Mouse (Mus musculus): ENCODE results near the gene Adcy3. TPM values are rescaled to one million over a fixed set of nuclear protein-coding genes. Genes with fewer than 3 reads are reported as not detected.
A peak's percentile ranks its signal among the peaks of the same experiment; 100 is the strongest.

Gene Adcy3
- total and polyA plus RNA-seq, 3 experiments = 0.13 to 0.34 (median 0.13) TPM

DNA sequence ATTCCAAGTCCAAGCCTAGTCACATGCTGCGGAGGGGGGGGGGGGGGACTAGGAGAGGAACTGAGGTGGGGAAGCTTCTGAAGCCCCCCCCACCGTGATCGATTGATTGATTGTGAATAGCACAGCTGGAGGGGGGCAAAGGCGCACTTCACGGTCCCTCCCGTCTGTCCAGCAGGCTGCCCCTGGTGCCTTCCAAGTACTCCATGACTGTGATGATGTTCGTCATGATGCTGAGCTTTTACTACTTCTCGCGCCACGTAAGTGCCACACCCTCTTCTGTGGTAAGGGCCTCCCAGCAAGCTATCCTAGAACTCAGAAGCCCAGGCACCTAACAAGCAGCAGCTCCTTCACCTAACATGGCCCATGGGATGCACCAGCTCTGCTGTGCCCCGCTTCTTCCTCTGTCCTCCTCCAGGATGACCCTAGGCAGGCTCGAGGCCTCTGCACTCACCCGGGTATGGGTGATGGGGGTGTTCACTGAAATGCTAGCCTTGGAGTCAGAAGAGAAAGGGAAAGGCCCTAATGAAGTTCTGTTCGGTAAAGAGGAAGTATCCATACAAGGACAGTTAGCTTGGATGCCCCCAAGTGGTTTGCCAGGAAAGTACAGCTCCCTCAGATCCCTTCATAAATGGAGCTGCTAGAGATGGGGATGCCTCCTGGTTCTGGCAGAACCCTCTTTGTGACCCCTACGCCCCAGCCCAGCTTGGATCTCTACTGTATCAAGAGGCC, 75.7 kb downstream of the Adcy3 start:
- no peak overlapping the region for H3K27ac ChIP-seq (ENCODE audit: insufficient read depth, low read depth)
- dilution Hi-C loops (cut with MboI; ENCODE audit: extremely low pct_ligation_motif_present, extremely low pct_unique_long_range_greater_than_20kb, low sequenced_read_pairs) (no loop called here), in situ Hi-C loops (cut with MboI; ENCODE audit: low pct_ligation_motif_present, low pct_unique_long_range_greater_than_20kb, low sequenced_read_pairs) (no loop called here)
- H3K79me2 ChIP-seq (replicated peaks; ENCODE audit: control insufficient read depth, extremely low read depth, insufficient read depth, poor library complexity, severe bottlenecking) = no peaks in the 10 kb centered on the region
- TF ChIP-seq ELF1 (IDR thresholded peaks at IDR 0.05; ENCODE audit: low read depth, low read length) (peak; percentile 62), CHD1 (IDR thresholded peaks at IDR 0.05; ENCODE audit: low read depth, low read length) (no peak), ZMIZ1 (IDR thresholded peaks at IDR 0.05; ENCODE audit: low read depth, low read length) (no peak), CTCF (conservative IDR thresholded peaks at IDR 0.05 in 1 of 2, IDR thresholded peaks at IDR 0.05 in 1 of 2; ENCODE audit: low read depth in 2 of 2, low read length in 2 of 2) (peak; percentile 76 to 82), MAZ (IDR thresholded peaks at IDR 0.05; ENCODE audit: low read depth, low read length) (no peak), IRF4 (IDR thresholded peaks at IDR 0.05; ENCODE audit: low read depth, low read length) (peak; percentile 25; the same call in 1 of the 2 replicates), POLR2A (IDR thresholded peaks at IDR 0.05; ENCODE audit: low read depth, low read length) (no peak), RAD21 (IDR thresholded peaks at IDR 0.05; ENCODE audit: low read depth, low read length) (peak; percentile 67), JUND (conservative IDR thresholded peaks at IDR 0.05; ENCODE audit: low read depth, low read length) (no peak), SMC3 (IDR thresholded peaks at IDR 0.05; ENCODE audit: low read depth, low read length) (peak; percentile 67)
- no peak overlapping the region for H3K9ac ChIP-seq (ENCODE audit: insufficient read depth, low read depth)
- peak overlapping the region in 1 of 3 experiments; percentile 27 for H3K4me3 ChIP-seq (replicated peaks in 1 of 3; ENCODE audit: low read depth in 2 of 3, low read length in 2 of 3, poor library complexity in 1 of 3)
- H3K36me3 ChIP-seq (replicated peaks in 1 of 2; ENCODE audit: control insufficient read depth in 1 of 2, insufficient read depth in 1 of 2, low read length in 1 of 2) = peaks cover 8 to 57% of the 10 kb centered on the region in 2 experiments
- peak; percentile 89 for DNase-seq (ENCODE audit: extremely low read depth)
- H3K9me3 ChIP-seq (replicated peaks; ENCODE audit: low read length) = no peaks in the 10 kb centered on the region
- H3K4me2 ChIP-seq (ENCODE audit: insufficient read depth, low read depth, poor library complexity, severe bottlenecking) = no peak overlapping the region
- no peaks in the 10 kb centered on the region for H3K27me3 ChIP-seq (replicated peaks)
- H3K4me1 ChIP-seq (ENCODE audit: control insufficient read depth in 1 of 2, insufficient read depth in 2 of 2) = peaks cover 10 to 34% of the 10 kb centered on the region in 2 experiments

DNA sequence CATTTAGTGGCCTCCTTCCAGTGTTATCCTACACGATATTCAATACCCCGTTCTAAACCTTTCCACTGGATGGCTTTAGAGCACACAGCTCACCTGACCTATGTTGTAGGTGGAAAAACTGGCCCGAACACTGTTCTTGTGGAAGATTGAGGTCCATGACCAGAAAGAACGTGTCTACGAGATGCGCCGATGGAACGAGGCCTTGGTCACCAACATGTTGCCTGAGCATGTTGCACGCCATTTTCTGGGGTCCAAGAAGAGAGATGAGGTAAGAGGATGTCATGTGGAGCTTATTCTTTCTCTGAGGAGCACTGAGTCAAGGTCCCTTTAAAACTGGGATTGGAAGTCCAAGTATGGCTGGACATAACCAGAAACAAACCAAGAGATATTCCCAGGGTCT, 76.3 kb downstream of the Adcy3 start:
- Histone ChIP-seq H3K4me2 (ENCODE audit: insufficient read depth, low read depth, poor library complexity, severe bottlenecking) (no peak overlapping the region), H3K27me3 (replicated peaks) (no peaks in the 10 kb centered on the region), H3K9me3 (replicated peaks; ENCODE audit: low read length) (no peaks in the 10 kb centered on the region), H3K79me2 (replicated peaks; ENCODE audit: control insufficient read depth, extremely low read depth, insufficient read depth, poor library complexity, severe bottlenecking) (no peaks in the 10 kb centered on the region), H3K36me3 (replicated peaks in 1 of 2; ENCODE audit: control insufficient read depth in 1 of 2, insufficient read depth in 1 of 2, low read length in 1 of 2) (peaks cover 12 to 63% of the 10 kb centered on the region in 2 experiments), H3K4me1 (ENCODE audit: control insufficient read depth in 1 of 2, insufficient read depth in 2 of 2) (peaks cover 10 to 34% of the 10 kb centered on the region in 2 experiments), H3K4me3 (replicated peaks in 1 of 3; ENCODE audit: low read depth in 2 of 3, low read length in 2 of 3, poor library complexity in 1 of 3) (no peak overlapping the region), H3K27ac (ENCODE audit: insufficient read depth, low read depth) (no peak overlapping the region), H3K9ac (ENCODE audit: insufficient read depth, low read depth) (no peak overlapping the region)
- DNase-seq (ENCODE audit: extremely low read depth) = no peak
- TF ChIP-seq MAFK (IDR thresholded peaks at IDR 0.05; ENCODE audit: insufficient replicate concordance, low read length) = no peak
- no peak for TF ChIP-seq KAT2A (IDR thresholded peaks at IDR 0.05; ENCODE audit: insufficient replicate concordance, low read length)
- TF ChIP-seq MYC (IDR thresholded peaks at IDR 0.05; ENCODE audit: low read depth, low read length) = no peak
- no peak for TF ChIP-seq PAX5 (IDR thresholded peaks at IDR 0.05; ENCODE audit: low read length)
- TF ChIP-seq HCFC1 (IDR thresholded peaks at IDR 0.05; ENCODE audit: low read depth, low read length) = no peak
- no peak for TF ChIP-seq NRF1 (IDR thresholded peaks at IDR 0.05; ENCODE audit: low read depth, low read length)
- no peak for TF ChIP-seq JUN (IDR thresholded peaks at IDR 0.05; ENCODE audit: insufficient read depth, low read depth, low read length)
- no peak for TF ChIP-seq MXI1 (IDR thresholded peaks at IDR 0.05; ENCODE audit: low read depth, low read length)
- no peak for TF ChIP-seq E2F4 (IDR thresholded peaks at IDR 0.05; ENCODE audit: insufficient replicate concordance, low read depth, low read length)
- no peak for TF ChIP-seq IRF4 (IDR thresholded peaks at IDR 0.05; ENCODE audit: low read depth, low read length)
- TF ChIP-seq ZC3H11A (IDR thresholded peaks at IDR 0.05; ENCODE audit: low read depth, low read length) = no peak
- TF ChIP-seq RAD21 (IDR thresholded peaks at IDR 0.05; ENCODE audit: low read depth, low read length) = no peak
- TF ChIP-seq RCOR1 (conservative IDR thresholded peaks at IDR 0.05; ENCODE audit: low read depth, low read length) = no peak
- no peak for TF ChIP-seq EP300 (IDR thresholded peaks at IDR 0.05; ENCODE audit: low read length)
- TF ChIP-seq ZNF384 (IDR thresholded peaks at IDR 0.05; ENCODE audit: low read depth, low read length) = no peak
- TF ChIP-seq ZMIZ1 (IDR thresholded peaks at IDR 0.05; ENCODE audit: low read depth, low read length) = no peak
- in situ Hi-C loops (cut with MboI; ENCODE audit: low pct_ligation_motif_present, low pct_unique_long_range_greater_than_20kb, low sequenced_read_pairs) = no loop called here
- dilution Hi-C loops (cut with MboI; ENCODE audit: extremely low pct_ligation_motif_present, extremely low pct_unique_long_range_greater_than_20kb, low sequenced_read_pairs) = no loop called here

All from CH12.LX (cell line).